Mouse (Mus musculus) lung, postnatal 0 days (tissue): Measurements from ENCODE around the gene Fbxl13. TPM values are rescaled to one million over a fixed set of nuclear protein-coding genes. Genes with fewer than 3 reads are reported as not detected.

ENCODE experiments used
- ATAC-seq: fragments of 200-750 bp; cut with Nextera tagmentation; 2 replicates; pipeline ENCODE4 v1.8.0; 2017; ENCODE audit warnings: moderate library complexity
- DNase-seq: peaks from one replicate; pipeline ENCODE4 v3.0.0-alpha.2; 2016; ENCODE audit warnings: low spot score
- H3K27ac ChIP-seq: fragments of 300-500 bp; sonication (generic); 2 replicates; pipeline ENCODE4 v1.5.1; 2014; ENCODE audit warnings: antibody characterized with exemption, mild to moderate bottlenecking, low read length, mixed read lengths
- H3K27me3 ChIP-seq: fragments of 300-500 bp; sonication (generic); replicated peaks from 2 replicates; pipeline ENCODE4 v1.6.1; 2014; ENCODE audit warnings: low read length, mixed read lengths; ENCODE audit not compliant: insufficient read depth
- H3K36me3 ChIP-seq: fragments of 300-500 bp; sonication (generic); 2 replicates; pipeline ENCODE4 v1.6.1; 2014; ENCODE audit warnings: low read length, mixed read lengths; ENCODE audit not compliant: insufficient read depth
- H3K4me1 ChIP-seq: fragments of 300-500 bp; sonication (generic); 2 replicates; pipeline ENCODE4 v1.6.1; 2014; ENCODE audit warnings: antibody characterized with exemption, low read depth, low read length, mixed read lengths; ENCODE audit not compliant: insufficient read depth
- H3K4me2 ChIP-seq: fragments of 300-500 bp; sonication (generic); replicated peaks from 2 replicates; pipeline ENCODE4 v1.6.1; 2014; ENCODE audit warnings: low read depth, mild to moderate bottlenecking, low read length, moderate library complexity, mixed read lengths
- H3K4me3 ChIP-seq: fragments of 300-500 bp; sonication (generic); 2 replicates; pipeline ENCODE4 v1.5.1; 2014; ENCODE audit warnings: low read depth, low read length
- H3K9ac ChIP-seq: fragments of 300-500 bp; sonication (generic); replicated peaks from 2 replicates; pipeline ENCODE4 v1.6.1; 2014; ENCODE audit warnings: low read depth, mild to moderate bottlenecking
- H3K9me3 ChIP-seq: fragments of 300-500 bp; sonication (generic); 2 replicates; pipeline ENCODE4 v1.6.1; 2016; ENCODE audit warnings: low read length, mixed read lengths
- CTCF ChIP-seq: IDR thresholded peaks from 2 replicates; pipeline ENCODE4 v1.5.1; 2016; ENCODE audit warnings: antibody characterized with exemption, mild to moderate bottlenecking
- EP300 ChIP-seq: IDR thresholded peaks from 2 replicates; pipeline ENCODE4 v1.6.1; 2016; ENCODE audit warnings: antibody characterized with exemption, mild to moderate bottlenecking, control low read depth
- WGBS: fragments of 180-500 bp; shearing (Covaris S2); extraction: QIAGEN DNeasy Blood & Tissue Kit; methylation state at CpG from one replicate; pipeline ENCODE4 v1.1.7; 2014; 5-methylcytosine and 5-hydroxymethylcytosine counted together
- polyA plus RNA-seq: library from polyadenylated mRNA; unstranded; fragments of >200 nt; fragmentation: Nextera tagmentation; extraction: Ambion mirVana; gene quantifications from 2 replicates; pipeline ENCODE4 v1.2.1, GENCODE M21; 2015

Gene Fbxl13
- polyA plus RNA-seq, 1 experiment from 2014 or later, result 1.1 TPM

- no peak for TF ChIP-seq CTCF
- TF ChIP-seq EP300, result no peak
- WGBS, result 56% methylated on average over 11 of the region's 11 CpGs
- no peaks in the 10 kb centered on the region for H3K9me3 ChIP-seq
- DNase-seq (no peak), ATAC-seq (0 out of 2 replicates have a peak, but pooled peaks have one; percentile 5)
- H3K9ac ChIP-seq, result no peak overlapping the region
- H3K4me2 ChIP-seq, result 0 out of 2 replicates have a peak overlapping the region, but pooled peaks have one; percentile 11
- H3K27me3 ChIP-seq, result no peaks in the 10 kb centered on the region
- peak overlapping the region; percentile 81 for H3K27ac ChIP-seq
- no peaks in the 10 kb centered on the region for H3K36me3 ChIP-seq
- no peak overlapping the region for H3K4me3 ChIP-seq
- H3K4me1 ChIP-seq, result peaks cover 7% of the 10 kb centered on the region; the same call in 1 of the 2 replicates
These were observed 118.5 kb downstream of the Fbxl13 start for GRCm38 (mm10) chr5:21526835-21527485.

- no peak overlapping the region for H3K9ac ChIP-seq
- no peak for DNase-seq
- H3K36me3 ChIP-seq, result no peaks in the 10 kb centered on the region
- no peak overlapping the region for H3K4me2 ChIP-seq
- H3K27ac ChIP-seq, result no peak overlapping the region
- no peaks in the 10 kb centered on the region for H3K9me3 ChIP-seq
- WGBS, result 77% methylated on average over 3 of the region's 3 CpGs
- no peak for TF ChIP-seq EP300
- no peak for TF ChIP-seq CTCF
- no peak overlapping the region for H3K4me3 ChIP-seq
- H3K4me1 ChIP-seq, result no peaks in the 10 kb centered on the region
- ATAC-seq, result no peak
- no peaks in the 10 kb centered on the region for H3K27me3 ChIP-seq
These were observed 126.3 kb downstream of the Fbxl13 start for GRCm38 (mm10) chr5:21519166-21519565.

- no peaks in the 10 kb centered on the region for H3K36me3 ChIP-seq
- no peak overlapping the region for H3K4me3 ChIP-seq
- no peak overlapping the region for H3K4me2 ChIP-seq
- H3K4me1 ChIP-seq, result no peaks in the 10 kb centered on the region
- WGBS, result 83% methylated on average over 4 of the region's 4 CpGs
- no peaks in the 10 kb centered on the region for H3K9me3 ChIP-seq
- no peak for TF ChIP-seq EP300
- no peak for TF ChIP-seq CTCF
- H3K27me3 ChIP-seq, result no peaks in the 10 kb centered on the region
- H3K9ac ChIP-seq, result no peak overlapping the region
- H3K27ac ChIP-seq, result no peak overlapping the region
- no peak for ATAC-seq
- no peak for DNase-seq
These were observed 127.2 kb downstream of the Fbxl13 start for GRCm38 (mm10) chr5:21518207-21518606.

- DNase-seq, result no peak
- no peaks in the 10 kb centered on the region for H3K36me3 ChIP-seq
- H3K4me3 ChIP-seq, result no peak overlapping the region
- no peak overlapping the region for H3K27ac ChIP-seq
- H3K9me3 ChIP-seq, result no peaks in the 10 kb centered on the region
- H3K27me3 ChIP-seq, result no peaks in the 10 kb centered on the region
- WGBS, result 93% methylated on average over 2 of the region's 2 CpGs
- no peak; the same call in 1 of the 2 replicates for ATAC-seq
- H3K9ac ChIP-seq, result no peak overlapping the region
- TF ChIP-seq EP300 (no peak), CTCF (no peak)
- no peaks in the 10 kb centered on the region for H3K4me1 ChIP-seq
- no peak overlapping the region for H3K4me2 ChIP-seq
These were observed 127.9 kb downstream of the Fbxl13 start for GRCm38 (mm10) chr5:21517562-21517961.

- no peaks in the 10 kb centered on the region for H3K27me3 ChIP-seq
- ATAC-seq (no peak), DNase-seq (no peak)
- no peak overlapping the region for H3K4me2 ChIP-seq
- no peak overlapping the region for H3K9ac ChIP-seq
- no peak for TF ChIP-seq EP300
- no peak for TF ChIP-seq CTCF
- H3K4me1 ChIP-seq, result no peaks in the 10 kb centered on the region
- no peak overlapping the region for H3K27ac ChIP-seq
- WGBS, result 42% methylated on average over 10 of the region's 10 CpGs
- no peaks in the 10 kb centered on the region for H3K9me3 ChIP-seq
- no peaks in the 10 kb centered on the region for H3K36me3 ChIP-seq
- no peak overlapping the region for H3K4me3 ChIP-seq
These were observed 132.1 kb downstream of the Fbxl13 start for GRCm38 (mm10) chr5:21513363-21513762.

GRCm38 (mm10) chr5:21509801-21510200, 135.6 kb downstream of the Fbxl13 start:
- no peaks in the 10 kb centered on the region for H3K27me3 ChIP-seq
- no peaks in the 10 kb centered on the region for H3K4me1 ChIP-seq
- WGBS, result 57% methylated on average over 4 of the region's 4 CpGs
- H3K27ac ChIP-seq, result no peak overlapping the region
- TF ChIP-seq CTCF, result no peak
- no peak for TF ChIP-seq EP300
- no peaks in the 10 kb centered on the region for H3K9me3 ChIP-seq
- no peak overlapping the region for H3K4me3 ChIP-seq
- no peak overlapping the region for H3K9ac ChIP-seq
- DNase-seq (no peak), ATAC-seq (no peak)
- no peaks in the 10 kb centered on the region for H3K36me3 ChIP-seq
- H3K4me2 ChIP-seq, result no peak overlapping the region

GRCm38 (mm10) chr5:21506887-21507286, 138.5 kb downstream of the Fbxl13 start:
- H3K27ac ChIP-seq, result no peak overlapping the region
- DNase-seq (no peak), ATAC-seq (no peak)
- no peak overlapping the region for H3K4me2 ChIP-seq
- no peaks in the 10 kb centered on the region for H3K4me1 ChIP-seq
- 72% methylated on average over 1 of the region's 1 CpGs for WGBS
- TF ChIP-seq CTCF (no peak), EP300 (no peak)
- no peaks in the 10 kb centered on the region for H3K36me3 ChIP-seq
- H3K9ac ChIP-seq, result no peak overlapping the region
- no peaks in the 10 kb centered on the region for H3K9me3 ChIP-seq
- H3K4me3 ChIP-seq, result no peak overlapping the region
- H3K27me3 ChIP-seq, result no peaks in the 10 kb centered on the region
